Mouse (Mus musculus): ENCODE data around the gene Dnal4. TPM values are rescaled to one million over a fixed set of nuclear protein-coding genes. Genes with fewer than 3 reads are reported as not detected.

Dnal4 gene
- polyA plus RNA-seq, 1 experiment: 30.0 TPM

GRCm38 (mm10) chr15:79727840-79728239 is 49.8 kb downstream of the Dnal4 start:
- no peak overlapping the region for H3K4me3 ChIP-seq (replicated peaks)
- no peaks in the 10 kb centered on the region for H3K9me3 ChIP-seq
- peaks cover 26% of the 10 kb centered on the region for H3K4me1 ChIP-seq
- H3K36me3 ChIP-seq (replicated peaks; ENCODE audit: low read length): peaks cover 93% of the 10 kb centered on the region
- TF ChIP-seq GATA1 (IDR thresholded peaks at IDR 0.05; ENCODE audit: borderline replicate concordance, low read length) (no peak), FLI1 (IDR thresholded peaks at IDR 0.05; ENCODE audit: low read length) (no peak)
- H3K27me3 ChIP-seq (replicated peaks): peaks cover 2% of the 10 kb centered on the region

- Histone ChIP-seq H3K36me3 (replicated peaks; ENCODE audit: low read length) (peaks cover 93% of the 10 kb centered on the region), H3K27me3 (replicated peaks) (peaks cover 2% of the 10 kb centered on the region), H3K4me3 (replicated peaks) (no peak overlapping the region), H3K4me1 (peaks cover 42% of the 10 kb centered on the region), H3K9me3 (no peaks in the 10 kb centered on the region)
- no peak for TF ChIP-seq FLI1 (IDR thresholded peaks at IDR 0.05; ENCODE audit: low read length)
- no peak for TF ChIP-seq GATA1 (IDR thresholded peaks at IDR 0.05; ENCODE audit: borderline replicate concordance, low read length)
Measured at GRCm38 (mm10) chr15:79725190-79725789, 52.4 kb downstream of the Dnal4 start.

DNA sequence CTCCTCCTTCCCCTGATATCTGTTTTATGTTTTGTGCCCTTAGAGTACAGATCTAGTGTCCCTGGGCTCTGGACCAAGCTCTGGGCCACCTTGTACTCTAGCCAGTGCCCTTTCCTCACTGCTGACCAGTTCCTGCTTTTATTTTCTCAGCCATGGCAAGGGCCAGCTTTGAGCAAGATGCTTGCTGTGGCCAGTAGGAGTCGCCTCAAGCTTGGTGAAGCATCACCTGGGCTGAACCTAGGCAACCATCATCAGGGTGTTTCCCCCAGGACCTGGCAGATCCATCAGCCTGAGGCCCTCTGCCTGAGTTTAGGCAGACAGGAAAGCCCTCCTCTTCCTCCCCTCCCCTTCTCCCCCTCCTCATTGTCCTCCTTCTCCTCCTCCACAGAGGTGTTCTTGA is 54.2 kb downstream of the Dnal4 start:
- TF ChIP-seq GATA1 (IDR thresholded peaks at IDR 0.05; ENCODE audit: borderline replicate concordance, low read length): no peak
- TF ChIP-seq FLI1 (IDR thresholded peaks at IDR 0.05; ENCODE audit: low read length): no peak
- Histone ChIP-seq H3K9me3 (no peaks in the 10 kb centered on the region), H3K27me3 (replicated peaks) (peaks cover 2% of the 10 kb centered on the region), H3K36me3 (replicated peaks; ENCODE audit: low read length) (peaks cover 93% of the 10 kb centered on the region), H3K4me1 (peaks cover 52% of the 10 kb centered on the region), H3K4me3 (replicated peaks) (no peak overlapping the region)

- no peak for TF ChIP-seq FLI1 (IDR thresholded peaks at IDR 0.05; ENCODE audit: low read length)
- no peak for TF ChIP-seq GATA1 (IDR thresholded peaks at IDR 0.05; ENCODE audit: borderline replicate concordance, low read length)
- no peak overlapping the region for H3K4me3 ChIP-seq (replicated peaks)
- no peaks in the 10 kb centered on the region for H3K27me3 ChIP-seq (replicated peaks)
- H3K36me3 ChIP-seq (replicated peaks; ENCODE audit: low read length): peaks cover 93% of the 10 kb centered on the region
- H3K4me1 ChIP-seq: peaks cover 67% of the 10 kb centered on the region
- H3K9me3 ChIP-seq: no peaks in the 10 kb centered on the region
Measured at GRCm38 (mm10) chr15:79720796-79721195, 56.9 kb downstream of the Dnal4 start.

DNA sequence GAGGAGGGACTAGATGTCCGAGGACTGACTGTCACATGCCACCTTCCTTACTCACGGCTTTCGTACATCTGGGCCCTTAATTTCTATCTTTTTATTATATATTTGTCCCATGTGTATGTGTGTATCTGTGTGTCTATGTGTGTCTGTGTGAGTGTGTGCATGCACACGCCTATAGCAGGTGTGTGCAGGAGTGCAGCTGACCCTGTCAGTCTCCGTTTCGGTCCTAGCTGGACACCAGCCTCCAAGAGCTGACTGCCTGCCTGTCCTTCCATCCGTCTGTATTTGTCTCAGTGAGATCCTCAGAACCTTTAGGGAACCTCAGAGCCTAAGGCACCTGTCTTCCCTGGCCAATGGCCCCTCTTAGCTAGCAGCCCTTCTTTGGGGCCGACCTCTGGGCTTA is 57.4 kb downstream of the Dnal4 start:
- Histone ChIP-seq H3K4me1 (peaks cover 71% of the 10 kb centered on the region), H3K4me3 (replicated peaks) (no peak overlapping the region), H3K36me3 (replicated peaks; ENCODE audit: low read length) (peaks cover 93% of the 10 kb centered on the region), H3K27me3 (replicated peaks) (no peaks in the 10 kb centered on the region), H3K9me3 (no peaks in the 10 kb centered on the region)
- TF ChIP-seq GATA1 (IDR thresholded peaks at IDR 0.05; ENCODE audit: borderline replicate concordance, low read length) (no peak), FLI1 (IDR thresholded peaks at IDR 0.05; ENCODE audit: low read length) (no peak)

GRCm38 (mm10) chr15:79716710-79717109 is 60.9 kb downstream of the Dnal4 start:
- Histone ChIP-seq H3K27me3 (replicated peaks) (no peaks in the 10 kb centered on the region), H3K36me3 (replicated peaks; ENCODE audit: low read length) (peaks cover 97% of the 10 kb centered on the region)
- TF ChIP-seq FLI1 (IDR thresholded peaks at IDR 0.05; ENCODE audit: low read length) (no peak), GATA1 (IDR thresholded peaks at IDR 0.05; ENCODE audit: borderline replicate concordance, low read length) (no peak)

DNA sequence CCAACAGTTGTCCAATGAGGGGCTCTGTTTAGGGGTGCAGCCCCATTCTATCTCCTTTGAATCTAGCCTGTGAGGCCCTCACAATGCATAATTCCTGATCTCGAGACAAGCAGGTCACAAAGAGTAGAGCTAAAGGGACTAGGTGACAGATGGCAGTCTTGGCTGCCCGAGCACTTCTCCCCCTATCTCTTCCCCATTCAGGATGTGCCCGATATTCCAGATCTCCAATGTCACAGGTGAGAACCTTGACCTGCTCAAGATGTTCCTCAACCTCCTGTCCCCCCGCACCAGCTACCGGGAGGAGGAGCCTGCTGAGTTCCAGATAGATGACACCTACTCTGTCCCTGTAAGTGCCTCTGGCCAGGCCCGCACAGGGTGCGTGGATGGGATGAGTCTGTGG is 62.0 kb downstream of the Dnal4 start:
- peaks cover 98% of the 10 kb centered on the region for H3K36me3 ChIP-seq (replicated peaks; ENCODE audit: low read length)
- TF ChIP-seq FLI1 (IDR thresholded peaks at IDR 0.05; ENCODE audit: low read length): no peak
- no peaks in the 10 kb centered on the region for H3K27me3 ChIP-seq (replicated peaks)
- peak overlapping the region; percentile 43 for H3K4me3 ChIP-seq (replicated peaks)
- H3K9me3 ChIP-seq: no peaks in the 10 kb centered on the region
- peaks cover 63% of the 10 kb centered on the region for H3K4me1 ChIP-seq

More at GRCm38 (mm10) chr15:79716710-79717109, 60.9 kb downstream of the Dnal4 start:
- H3K9me3 ChIP-seq: no peaks in the 10 kb centered on the region
- H3K4me1 ChIP-seq: peaks cover 66% of the 10 kb centered on the region
- H3K4me3 ChIP-seq (replicated peaks): no peak overlapping the region

Other genes with a start within 250 kb of the Dnal4 start
- 12.7 and 14.2 TPM in 2 replicates for gene Ddx17, start 231.1 kb downstream of the Dnal4 start, polyA plus RNA-seq (2012; ENCODE audit: insufficient read depth, low replicate concordance)
- gene Dmc1, start 172.7 kb downstream of the Dnal4 start, polyA plus RNA-seq (2012; ENCODE audit: insufficient read depth, low replicate concordance): not detected in 2 replicates
- gene Fam227a, start 118.9 kb downstream of the Dnal4 start, polyA plus RNA-seq (2012; ENCODE audit: insufficient read depth, low replicate concordance): 0.38 and 2.9 TPM in 2 replicates
- gene Cby1, start 118.7 kb downstream of the Dnal4 start, polyA plus RNA-seq (2012; ENCODE audit: insufficient read depth, low replicate concordance): 122 and 127 TPM in 2 replicates
- 60.9 and 120 TPM in 2 replicates for gene Tomm22, start 107.0 kb downstream of the Dnal4 start, polyA plus RNA-seq (2012; ENCODE audit: insufficient read depth, low replicate concordance)
- 5.4 and 16.7 TPM in 2 replicates for gene Josd1, start 89.9 kb downstream of the Dnal4 start, polyA plus RNA-seq (2012; ENCODE audit: insufficient read depth, low replicate concordance)
- gene Gtpbp1, start 87.0 kb downstream of the Dnal4 start, polyA plus RNA-seq (2012; ENCODE audit: insufficient read depth, low replicate concordance): 42.4 and 70.4 TPM in 2 replicates
- gene Sun2, start 35.3 kb downstream of the Dnal4 start, polyA plus RNA-seq (2012; ENCODE audit: insufficient read depth, low replicate concordance): 27.2 and 34.9 TPM in 2 replicates
- gene Nptxr, start 26.9 kb upstream of the Dnal4 start, polyA plus RNA-seq (2012; ENCODE audit: insufficient read depth, low replicate concordance): 0.03 TPM in 1 of 2 replicates, not detected in the other
- 0.09 TPM in 1 of 2 replicates, not detected in the other for gene Npcd, start 56.4 kb upstream of the Dnal4 start, polyA plus RNA-seq (2012; ENCODE audit: insufficient read depth, low replicate concordance)
- gene Cbx6, start 56.8 kb upstream of the Dnal4 start, polyA plus RNA-seq (2012; ENCODE audit: insufficient read depth, low replicate concordance): 17.1 and 24.0 TPM in 2 replicates
- 0.81 and 1.1 TPM in 2 replicates for gene Apobec3, start 113.8 kb upstream of the Dnal4 start, polyA plus RNA-seq (2012; ENCODE audit: insufficient read depth, low replicate concordance)
- 2.2 and 5.7 TPM in 2 replicates for gene Cbx7, start 193.3 kb upstream of the Dnal4 start, polyA plus RNA-seq (2012; ENCODE audit: insufficient read depth, low replicate concordance)
- gene Pdgfb, start 237.1 kb upstream of the Dnal4 start, polyA plus RNA-seq (2012; ENCODE audit: insufficient read depth, low replicate concordance): 107 and 125 TPM in 2 replicates